Mouse (Mus musculus): ENCODE measurements around the gene Acer1.

The Acer1 gene

DNA sequence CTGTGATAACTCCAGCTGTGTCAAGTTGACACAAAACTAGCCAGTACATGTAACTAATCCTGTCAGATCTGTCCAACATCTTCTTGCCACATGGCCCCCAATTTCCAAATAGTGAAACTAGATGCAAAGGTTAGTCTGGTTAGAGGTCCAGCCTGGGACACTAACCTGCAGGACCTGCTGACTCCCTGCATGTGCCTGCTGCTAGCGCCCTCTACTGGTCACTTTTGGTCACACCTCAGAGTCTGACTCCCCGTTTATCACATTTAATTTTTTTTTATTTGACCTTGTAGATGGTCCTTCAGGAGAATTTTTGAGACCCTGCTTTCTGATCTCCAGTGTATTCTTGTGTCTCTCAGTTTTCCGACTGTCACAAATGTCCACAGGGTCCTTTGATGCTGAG, 31.0 kb downstream of the Acer1 start:
- Histone ChIP-seq H3K27me3 (ENCODE audit: insufficient read depth, low read length) (peaks cover 22% of the 10 kb centered on the region; the same call in 1 of the 2 replicates), H3K4me1 (replicated peaks; ENCODE audit: low read depth, low read length) (peaks cover 21% of the 10 kb centered on the region), H3K9me3 (ENCODE audit: low read length) (no peaks in the 10 kb centered on the region), H3K36me3 (ENCODE audit: insufficient read depth, low read length) (no peaks in the 10 kb centered on the region), H3K4me3 (replicated peaks; ENCODE audit: low read length) (no peak overlapping the region)
- TF ChIP-seq CTCF (conservative IDR thresholded peaks at IDR 0.05; ENCODE audit: low read length) (peak; percentile 92), NANOG (IDR thresholded peaks at IDR 0.05; ENCODE audit: borderline replicate concordance, low read length) (no peak)

GRCm38 (mm10) chr17:56938751-56939150, 43.2 kb downstream of the Acer1 start:
- TF ChIP-seq POU5F1 (IDR thresholded peaks at IDR 0.05; ENCODE audit: borderline replicate concordance, low read length) (no peak), NANOG (IDR thresholded peaks at IDR 0.05; ENCODE audit: borderline replicate concordance, low read length) (no peak), CTCF (conservative IDR thresholded peaks at IDR 0.05; ENCODE audit: low read length) (no peak)
- no peak overlapping the region for H3K4me3 ChIP-seq (replicated peaks; ENCODE audit: low read length)
- peaks cover 29% of the 10 kb centered on the region for H3K4me1 ChIP-seq (replicated peaks; ENCODE audit: low read depth, low read length)
- H3K27me3 ChIP-seq (ENCODE audit: insufficient read depth, low read length) = peaks cover 27% of the 10 kb centered on the region
- H3K36me3 ChIP-seq (ENCODE audit: insufficient read depth, low read length) = peaks cover 3% of the 10 kb centered on the region
- no peaks in the 10 kb centered on the region for H3K9me3 ChIP-seq (ENCODE audit: low read length)

DNA sequence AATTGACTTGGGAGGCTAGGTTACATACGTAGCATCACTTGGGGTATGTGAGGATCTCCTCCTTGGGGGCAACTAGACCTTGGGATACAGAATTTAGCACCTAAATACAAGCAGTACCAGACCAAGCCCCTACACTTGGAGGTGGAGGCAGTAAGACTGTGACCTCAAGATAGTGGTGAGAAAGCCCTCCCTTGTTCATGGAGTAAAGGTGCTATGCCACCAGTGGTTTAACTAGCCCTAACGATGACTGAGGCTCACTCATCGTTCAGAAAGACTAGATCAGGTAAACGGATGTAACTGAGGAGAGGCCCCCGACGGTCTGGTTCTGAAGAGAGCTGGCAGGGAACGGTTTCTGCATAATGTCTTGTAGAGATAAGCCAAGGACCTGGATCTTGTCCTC, 45.2 kb downstream of the Acer1 start:
- peaks cover 20% of the 10 kb centered on the region for H3K36me3 ChIP-seq (ENCODE audit: insufficient read depth, low read length)
- no peak for TF ChIP-seq CTCF (conservative IDR thresholded peaks at IDR 0.05; ENCODE audit: low read length)
- no peak for TF ChIP-seq POU5F1 (IDR thresholded peaks at IDR 0.05; ENCODE audit: borderline replicate concordance, low read length)
- no peak for TF ChIP-seq NANOG (IDR thresholded peaks at IDR 0.05; ENCODE audit: borderline replicate concordance, low read length)
- no peak overlapping the region for H3K4me3 ChIP-seq (replicated peaks; ENCODE audit: low read length)
- H3K4me1 ChIP-seq (replicated peaks; ENCODE audit: low read depth, low read length) = peaks cover 48% of the 10 kb centered on the region
- H3K9me3 ChIP-seq (ENCODE audit: low read length) = no peaks in the 10 kb centered on the region
- H3K27me3 ChIP-seq (ENCODE audit: insufficient read depth, low read length) = peaks cover 24% of the 10 kb centered on the region

- H3K27me3 ChIP-seq (ENCODE audit: insufficient read depth, low read length) = peaks cover 24% of the 10 kb centered on the region
- peak within 1 kb of the TSS; percentile 97 for H3K4me3 ChIP-seq (replicated peaks; ENCODE audit: low read length)
- TF ChIP-seq POU5F1 (IDR thresholded peaks at IDR 0.05; ENCODE audit: borderline replicate concordance, low read length) (no peak), CTCF (conservative IDR thresholded peaks at IDR 0.05; ENCODE audit: low read length) (peak; percentile 95)
- no peaks in the 10 kb centered on the region for H3K9me3 ChIP-seq (ENCODE audit: low read length)
- H3K36me3 ChIP-seq (ENCODE audit: insufficient read depth, low read length) = peaks cover 20% of the 10 kb centered on the region
- peaks cover 56% of the 10 kb centered on the region for H3K4me1 ChIP-seq (replicated peaks; ENCODE audit: low read depth, low read length)
Observed at GRCm38 (mm10) chr17:56935363-56936131, 46.4 kb downstream of the Acer1 start, which contains the start of gene Mllt1. TSS of gene Mllt1 (minus strand) at chr17:56935415.

DNA sequence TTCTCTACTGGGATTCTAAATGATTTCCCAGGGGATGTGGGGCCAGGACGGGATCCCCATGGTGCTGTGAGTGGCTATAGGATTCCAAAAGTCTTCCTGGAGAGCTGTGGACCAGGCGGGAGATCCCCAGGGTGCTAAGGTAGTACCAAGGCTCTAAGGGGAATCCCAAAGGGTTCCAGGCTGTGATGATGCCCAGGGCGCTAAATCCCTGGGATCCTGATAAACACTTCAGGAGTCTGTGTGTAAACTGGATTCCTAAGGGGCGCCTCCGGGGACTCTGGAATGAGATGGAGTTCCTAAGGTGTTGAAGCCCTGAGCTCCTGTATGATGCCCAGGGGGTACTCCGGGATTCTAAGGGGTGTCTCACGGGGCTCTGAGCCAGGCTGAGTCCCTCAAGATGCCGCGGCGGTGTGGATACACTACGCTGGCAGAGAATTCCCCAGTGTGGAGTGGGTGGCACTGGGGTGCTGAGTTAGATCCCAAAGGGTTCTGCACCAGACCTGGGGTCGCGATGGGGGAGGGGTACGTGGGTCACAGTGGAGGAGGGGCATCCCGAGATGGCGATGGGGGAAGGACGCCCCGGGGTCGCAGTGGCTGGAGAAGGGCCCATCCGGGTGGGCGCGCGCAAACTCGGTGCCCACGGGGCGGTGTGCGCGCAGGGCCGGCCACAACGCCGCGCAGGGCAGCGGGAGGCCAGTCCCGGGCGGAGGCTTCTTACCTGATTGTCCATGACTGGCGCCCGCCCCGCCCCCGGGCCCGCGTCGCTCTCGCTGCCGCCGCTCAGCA, 47.2 kb downstream of the Acer1 start:
- H3K4me3 ChIP-seq (replicated peaks; ENCODE audit: low read length) = peak overlapping the region; percentile 97
- TF ChIP-seq CTCF (conservative IDR thresholded peaks at IDR 0.05; ENCODE audit: low read length) = no peak
- TF ChIP-seq NANOG (IDR thresholded peaks at IDR 0.05; ENCODE audit: borderline replicate concordance, low read length) = no peak
- no peak for TF ChIP-seq POU5F1 (IDR thresholded peaks at IDR 0.05; ENCODE audit: borderline replicate concordance, low read length)
- no peaks in the 10 kb centered on the region for H3K9me3 ChIP-seq (ENCODE audit: low read length)
- H3K27me3 ChIP-seq (ENCODE audit: insufficient read depth, low read length) = peaks cover 24% of the 10 kb centered on the region
- peaks cover 24% of the 10 kb centered on the region for H3K36me3 ChIP-seq (ENCODE audit: insufficient read depth, low read length)
- peaks cover 64% of the 10 kb centered on the region for H3K4me1 ChIP-seq (replicated peaks; ENCODE audit: low read depth, low read length)

DNA sequence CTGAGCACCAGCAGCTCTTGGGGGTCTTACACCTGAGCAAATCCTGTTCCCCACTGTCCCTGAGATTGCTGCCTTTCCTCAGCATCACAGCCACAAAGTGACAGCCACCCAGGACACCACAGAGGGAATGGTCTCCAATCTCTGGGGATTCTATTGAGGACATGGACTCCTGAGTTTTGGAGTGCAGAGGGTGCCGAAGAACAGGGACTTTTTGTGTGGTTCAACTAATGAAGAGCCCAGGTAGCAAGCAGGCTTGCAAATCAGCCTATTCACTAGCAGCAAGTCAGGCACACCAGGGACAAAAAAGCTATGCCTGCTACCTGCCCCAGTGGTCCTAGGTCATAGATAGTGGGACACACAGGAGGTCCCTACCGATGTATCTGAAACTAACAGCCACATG, 48.5 kb downstream of the Acer1 start:
- peaks cover 31% of the 10 kb centered on the region for H3K36me3 ChIP-seq (ENCODE audit: insufficient read depth, low read length)
- no peaks in the 10 kb centered on the region for H3K9me3 ChIP-seq (ENCODE audit: low read length)
- H3K4me1 ChIP-seq (replicated peaks; ENCODE audit: low read depth, low read length) = peaks cover 69% of the 10 kb centered on the region
- TF ChIP-seq POU5F1 (IDR thresholded peaks at IDR 0.05; ENCODE audit: borderline replicate concordance, low read length) (no peak), CTCF (conservative IDR thresholded peaks at IDR 0.05; ENCODE audit: low read length) (no peak), NANOG (IDR thresholded peaks at IDR 0.05; ENCODE audit: borderline replicate concordance, low read length) (no peak)
- peaks cover 17% of the 10 kb centered on the region for H3K27me3 ChIP-seq (ENCODE audit: insufficient read depth, low read length)
- no peak overlapping the region for H3K4me3 ChIP-seq (replicated peaks; ENCODE audit: low read length)

DNA sequence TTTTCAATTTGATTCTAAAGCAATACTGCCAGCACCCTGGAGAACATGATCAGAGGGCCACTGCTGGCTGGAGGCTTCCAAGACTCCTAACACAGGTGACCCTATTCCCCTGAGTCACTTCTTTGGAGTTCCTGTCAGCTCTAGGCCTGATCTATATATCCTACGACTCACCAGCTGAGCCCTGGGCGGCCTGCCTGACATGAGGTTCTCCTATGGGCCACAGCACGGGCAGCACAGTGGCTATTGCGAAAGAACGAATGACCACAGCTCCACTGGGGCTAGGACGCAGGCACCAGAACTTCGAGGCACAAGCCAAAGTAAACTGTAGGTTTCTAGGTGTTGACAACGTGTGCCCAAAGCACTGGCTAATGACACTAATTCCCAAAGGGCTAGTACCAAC, 51.9 kb downstream of the Acer1 start:
- peaks cover 56% of the 10 kb centered on the region for H3K36me3 ChIP-seq (ENCODE audit: insufficient read depth, low read length)
- TF ChIP-seq POU5F1 (IDR thresholded peaks at IDR 0.05; ENCODE audit: borderline replicate concordance, low read length) = no peak
- no peak for TF ChIP-seq NANOG (IDR thresholded peaks at IDR 0.05; ENCODE audit: borderline replicate concordance, low read length)
- no peaks in the 10 kb centered on the region for H3K9me3 ChIP-seq (ENCODE audit: low read length)
- H3K4me1 ChIP-seq (replicated peaks; ENCODE audit: low read depth, low read length) = peaks cover 76% of the 10 kb centered on the region
- no peak overlapping the region for H3K4me3 ChIP-seq (replicated peaks; ENCODE audit: low read length)
- no peaks in the 10 kb centered on the region for H3K27me3 ChIP-seq (ENCODE audit: insufficient read depth, low read length)

DNA sequence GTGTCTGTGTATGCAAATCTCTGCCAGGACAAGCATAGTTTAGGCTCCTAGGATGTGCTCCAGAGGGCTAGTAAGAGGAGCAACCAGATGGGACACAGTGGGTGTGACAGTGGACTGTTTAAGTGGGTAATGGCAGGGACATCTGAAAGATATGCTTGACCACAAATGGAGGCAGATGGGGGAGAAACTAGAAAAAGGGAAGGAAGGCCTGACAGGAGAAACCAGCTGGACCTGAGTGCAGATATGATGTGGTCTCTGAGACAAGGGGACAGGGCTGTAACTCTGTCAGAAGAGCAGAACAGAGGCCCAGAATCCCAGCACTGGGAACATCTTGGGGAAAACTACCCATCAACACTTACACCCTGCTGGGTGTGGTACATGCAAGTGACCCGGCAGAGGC, 52.4 kb downstream of the Acer1 start:
- H3K27me3 ChIP-seq (ENCODE audit: insufficient read depth, low read length) = no peaks in the 10 kb centered on the region

More for the DNA sequence above, 52.4 kb downstream of the Acer1 start:
- peaks cover 73% of the 10 kb centered on the region for H3K4me1 ChIP-seq (replicated peaks; ENCODE audit: low read depth, low read length)
- H3K4me3 ChIP-seq (replicated peaks; ENCODE audit: low read length) = no peak overlapping the region; the same call in 1 of the 2 replicates
- no peaks in the 10 kb centered on the region for H3K9me3 ChIP-seq (ENCODE audit: low read length)
- peaks cover 61% of the 10 kb centered on the region for H3K36me3 ChIP-seq (ENCODE audit: insufficient read depth, low read length)
- TF ChIP-seq CTCF (conservative IDR thresholded peaks at IDR 0.05; ENCODE audit: low read length) (no peak), NANOG (IDR thresholded peaks at IDR 0.05; ENCODE audit: borderline replicate concordance, low read length) (no peak), POU5F1 (IDR thresholded peaks at IDR 0.05; ENCODE audit: borderline replicate concordance, low read length) (no peak)

All from E14TG2a.4 (cell line).